Mouse (Mus musculus) liver, postnatal 0 days (tissue): ENCODE measurements around the gene Slc7a7.

Source experiments
- CTCF ChIP-seq: sonication (generic); IDR thresholded peaks from 2 replicates; pipeline ENCODE4 v1.5.1; 2016; ENCODE audit warnings: antibody characterized with exemption, low read depth
- EP300 ChIP-seq: IDR thresholded peaks from 2 replicates; pipeline ENCODE4 v1.6.1; 2016; ENCODE audit warnings: antibody characterized with exemption, low read depth, mild to moderate bottlenecking

DNA sequence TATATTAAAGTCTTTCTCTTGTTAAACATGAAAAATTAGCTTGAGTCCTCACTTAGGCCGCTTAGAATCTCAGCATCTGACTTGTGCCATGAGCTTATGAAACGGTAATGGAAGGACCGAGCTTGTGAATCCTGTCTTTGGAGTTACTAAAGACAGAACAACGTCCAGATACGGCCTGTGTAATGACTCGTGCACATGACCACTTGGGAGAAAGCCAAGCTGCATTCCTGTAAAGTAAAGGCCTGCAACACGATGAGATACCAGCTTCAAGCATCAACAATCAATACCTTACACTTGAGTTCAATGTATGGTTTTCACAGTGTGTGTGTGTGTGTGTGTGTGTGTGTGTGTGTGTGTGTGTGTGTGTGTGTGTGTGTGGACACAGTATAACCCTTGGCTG is 20.9 kb downstream of the Slc7a7 start:
- TF ChIP-seq EP300 (no peak), CTCF (no peak)
